Mouse (Mus musculus): Measurements from ENCODE around the gene Fubp3. TPM values are rescaled to one million over a fixed set of nuclear protein-coding genes. Genes with fewer than 3 reads are reported as not detected.

Fubp3 gene
- polyA plus RNA-seq, 1 experiment from 2014 or later: 58.4 TPM

GRCm38 (mm10) chr2:31641929-31642328 lies 69.5 kb downstream of the Fubp3 start:
- 2% methylated on average over 18 of the region's 18 CpGs for WGBS
- Histone ChIP-seq H3K9me3 (ENCODE audit: control insufficient read depth, low read length) (no peaks in the 10 kb centered on the region), H3K4me1 (ENCODE audit: control insufficient read depth, insufficient read depth, low read length) (peaks cover 21% of the 10 kb centered on the region), H3K4me2 (ENCODE audit: low read length) (peak overlapping the region; percentile 39), H3K27ac (replicated peaks; ENCODE audit: low read depth, low read length) (no peak overlapping the region), H3K27me3 (ENCODE audit: control insufficient read depth, insufficient read depth, low read length) (peaks cover 93% of the 10 kb centered on the region), H3K9ac (replicated peaks; ENCODE audit: low read length) (no peak overlapping the region; the same call in 1 of the 2 replicates), H3K4me3 (replicated peaks; ENCODE audit: low read depth, low read length) (peak overlapping the region; percentile 29), H3K36me3 (ENCODE audit: control insufficient read depth, insufficient read depth, low read length) (no peaks in the 10 kb centered on the region)
- peak; percentile 29 for DNase-seq
- no peak for ATAC-seq (ENCODE audit: low FRiP score, low TSS enrichment)

GRCm38 (mm10) chr2:31653971-31654853 lies 81.8 kb downstream of the Fubp3 start:
- peak overlapping the region; percentile 49 for H3K4me3 ChIP-seq (replicated peaks; ENCODE audit: low read depth, low read length)
- H3K4me2 ChIP-seq (ENCODE audit: low read length): peak overlapping the region; percentile 77
- H3K4me1 ChIP-seq (ENCODE audit: control insufficient read depth, insufficient read depth, low read length): 0 out of 2 replicates have a peak, but pooled peaks cover 9% of the 10 kb centered on the region
- ATAC-seq (ENCODE audit: low FRiP score, low TSS enrichment) (peak; percentile 81), DNase-seq (peak; percentile 86)
- no peaks in the 10 kb centered on the region for H3K36me3 ChIP-seq (ENCODE audit: control insufficient read depth, insufficient read depth, low read length)
- 2% methylated on average over 109 of the region's 109 CpGs for WGBS
- H3K9me3 ChIP-seq (ENCODE audit: control insufficient read depth, low read length): no peaks in the 10 kb centered on the region
- H3K9ac ChIP-seq (replicated peaks; ENCODE audit: low read length): peak overlapping the region; percentile 56
- H3K27ac ChIP-seq (replicated peaks; ENCODE audit: low read depth, low read length): peak overlapping the region; percentile 13; the same call in 1 of the 2 replicates
- H3K27me3 ChIP-seq (ENCODE audit: control insufficient read depth, insufficient read depth, low read length): peaks cover 92% of the 10 kb centered on the region

- DNase-seq (peak; percentile 80), ATAC-seq (ENCODE audit: low FRiP score, low TSS enrichment) (no peak)
- H3K36me3 ChIP-seq (ENCODE audit: control insufficient read depth, insufficient read depth, low read length): no peaks in the 10 kb centered on the region
- 0 out of 2 replicates have a peak, but pooled peaks cover 9% of the 10 kb centered on the region for H3K4me1 ChIP-seq (ENCODE audit: control insufficient read depth, insufficient read depth, low read length)
- no peaks in the 10 kb centered on the region for H3K9me3 ChIP-seq (ENCODE audit: control insufficient read depth, low read length)
- H3K27ac ChIP-seq (replicated peaks; ENCODE audit: low read depth, low read length): no peak overlapping the region
- peak overlapping the region; percentile 77 for H3K4me2 ChIP-seq (ENCODE audit: low read length)
- peaks cover 88% of the 10 kb centered on the region for H3K27me3 ChIP-seq (ENCODE audit: control insufficient read depth, insufficient read depth, low read length)
- 8% methylated on average over 22 of the region's 22 CpGs for WGBS
- peak overlapping the region; percentile 56; the same call in 1 of the 2 replicates for H3K9ac ChIP-seq (replicated peaks; ENCODE audit: low read length)
- peak overlapping the region; percentile 49 for H3K4me3 ChIP-seq (replicated peaks; ENCODE audit: low read depth, low read length)
Observed at GRCm38 (mm10) chr2:31654854-31655559, 82.6 kb downstream of the Fubp3 start.

GRCm38 (mm10) chr2:31656374-31656773 lies 83.9 kb downstream of the Fubp3 start:
- Histone ChIP-seq H3K27me3 (ENCODE audit: control insufficient read depth, insufficient read depth, low read length) (peaks cover 76% of the 10 kb centered on the region), H3K27ac (replicated peaks; ENCODE audit: low read depth, low read length) (no peak overlapping the region), H3K4me2 (ENCODE audit: low read length) (no peak overlapping the region), H3K4me3 (replicated peaks; ENCODE audit: low read depth, low read length) (no peak overlapping the region), H3K9ac (replicated peaks; ENCODE audit: low read length) (no peak overlapping the region), H3K36me3 (ENCODE audit: control insufficient read depth, insufficient read depth, low read length) (no peaks in the 10 kb centered on the region), H3K4me1 (ENCODE audit: control insufficient read depth, insufficient read depth, low read length) (0 out of 2 replicates have a peak, but pooled peaks cover 9% of the 10 kb centered on the region), H3K9me3 (ENCODE audit: control insufficient read depth, low read length) (no peaks in the 10 kb centered on the region)
- ATAC-seq (ENCODE audit: low FRiP score, low TSS enrichment) (no peak), DNase-seq (no peak)
- WGBS: 87% methylated on average over 7 of the region's 7 CpGs

- 71% methylated on average over 8 of the region's 8 CpGs for WGBS
- Histone ChIP-seq H3K27me3 (ENCODE audit: control insufficient read depth, insufficient read depth, low read length) (peaks cover 32% of the 10 kb centered on the region), H3K9me3 (ENCODE audit: control insufficient read depth, low read length) (no peaks in the 10 kb centered on the region)
Observed at GRCm38 (mm10) chr2:31662939-31663803, 90.7 kb downstream of the Fubp3 start.

GRCm38 (mm10) chr2:31663804-31664180 lies 91.3 kb downstream of the Fubp3 start:
- ATAC-seq (ENCODE audit: low FRiP score, low TSS enrichment) (no peak), DNase-seq (no peak)
- H3K4me1 ChIP-seq (ENCODE audit: control insufficient read depth, insufficient read depth, low read length): no peaks in the 10 kb centered on the region
- H3K27me3 ChIP-seq (ENCODE audit: control insufficient read depth, insufficient read depth, low read length): peaks cover 25% of the 10 kb centered on the region
- H3K9ac ChIP-seq (replicated peaks; ENCODE audit: low read length): no peak overlapping the region
- 94% methylated on average over 1 of the region's 1 CpGs for WGBS
- H3K36me3 ChIP-seq (ENCODE audit: control insufficient read depth, insufficient read depth, low read length): no peaks in the 10 kb centered on the region
- no peak overlapping the region for H3K4me3 ChIP-seq (replicated peaks; ENCODE audit: low read depth, low read length)
- no peak overlapping the region for H3K27ac ChIP-seq (replicated peaks; ENCODE audit: low read depth, low read length)
- H3K9me3 ChIP-seq (ENCODE audit: control insufficient read depth, low read length): no peaks in the 10 kb centered on the region
- no peak overlapping the region for H3K4me2 ChIP-seq (ENCODE audit: low read length)

More at GRCm38 (mm10) chr2:31662939-31663803, 90.7 kb downstream of the Fubp3 start:
- ATAC-seq (ENCODE audit: low FRiP score, low TSS enrichment) (no peak), DNase-seq (no peak)
- H3K27ac ChIP-seq (replicated peaks; ENCODE audit: low read depth, low read length): no peak overlapping the region
- H3K36me3 ChIP-seq (ENCODE audit: control insufficient read depth, insufficient read depth, low read length): no peaks in the 10 kb centered on the region
- no peaks in the 10 kb centered on the region for H3K4me1 ChIP-seq (ENCODE audit: control insufficient read depth, insufficient read depth, low read length)
- H3K9ac ChIP-seq (replicated peaks; ENCODE audit: low read length): no peak overlapping the region
- no peak overlapping the region for H3K4me3 ChIP-seq (replicated peaks; ENCODE audit: low read depth, low read length)
- H3K4me2 ChIP-seq (ENCODE audit: low read length): no peak overlapping the region

Small RNAs within 50 kb of the gene (microRNA-seq; reads per million reads assigned to microRNA genes)
- 1.5 reads per million, percentile 3 among the genes with 10 or more reads in this experiment for gene Mir6998

Other genes starting within 250 kb of the Fubp3 start
- 7.4 and 8.5 TPM in 2 replicates for gene Ass1, start 102.4 kb upstream of the Fubp3 start, polyA plus RNA-seq (2014; fragmentation: Nextera tagmentation; extraction: Ambion mirVana)
- 3.1 and 4.7 TPM in 2 replicates for gene Prdm12, start 67.4 kb downstream of the Fubp3 start, polyA plus RNA-seq (2014; fragmentation: Nextera tagmentation; extraction: Ambion mirVana)
- 31.1 and 33.9 TPM in 2 replicates for gene Exosc2, start 98.1 kb downstream of the Fubp3 start, polyA plus RNA-seq (2014; fragmentation: Nextera tagmentation; extraction: Ambion mirVana)
- 19.6 and 27.6 TPM in 2 replicates for gene Abl1, start 115.7 kb downstream of the Fubp3 start, polyA plus RNA-seq (2014; fragmentation: Nextera tagmentation; extraction: Ambion mirVana)
- gene Qrfp, start 237.9 kb downstream of the Fubp3 start, polyA plus RNA-seq (2014; fragmentation: Nextera tagmentation; extraction: Ambion mirVana): 0.13 TPM in 1 of 2 replicates, not detected in the other

Measured in midbrain, embryonic 14.5 days (tissue).